Mouse (Mus musculus): ENCODE measurements around the gene Heatr1.
"Not testable (repeated sequence)": the region's sequence is repeated elsewhere in the genome, so short reads cannot be mapped to it uniquely, and the experiment has no call there.

The Heatr1 gene

GRCm38 (mm10) chr13:12454686-12455390, 60.0 kb downstream of the Heatr1 start:
- CTCF ChIA-PET, result no interaction called here

- CTCF ChIA-PET, result no interaction called here
These were observed 61.9 kb downstream of the Heatr1 start for GRCm38 (mm10) chr13:12456711-12457110.

GRCm38 (mm10) chr13:12460443-12460842, 65.6 kb downstream of the Heatr1 start:
- CTCF ChIA-PET, result no interaction called here

GRCm38 (mm10) chr13:12460881-12461729, 66.3 kb downstream of the Heatr1 start:
- CTCF ChIA-PET, result no interaction called here

- CTCF ChIA-PET, result interaction anchor here (1.1 kb wide), 1 partner anchor 107 kb away, joined by 4 read pairs; no protein-coding TSS in a partner anchor
These were observed 66.9 kb downstream of the Heatr1 start for GRCm38 (mm10) chr13:12461730-12462119.

GRCm38 (mm10) chr13:12462623-12463022, 67.8 kb downstream of the Heatr1 start:
- CTCF ChIA-PET, result interaction anchor here (0.6 to 1.1 kb wide), 3 partner anchors 97 to 254 kb away, joined by 3 to 7 read pairs (median 4); no protein-coding TSS in a partner anchor

- CTCF ChIA-PET, result not testable (repeated sequence)
These were observed 69.3 kb downstream of the Heatr1 start for GRCm38 (mm10) chr13:12464159-12464558.

GRCm38 (mm10) chr13:12464844-12465243, 70.0 kb downstream of the Heatr1 start, which contains the start of gene Lgals8:
TSS of gene Lgals8 (minus strand) at chr13:12464944.
- CTCF ChIA-PET, result no interaction called here

- CTCF ChIA-PET, result no interaction called here
These were observed 73.7 kb downstream of the Heatr1 start for GRCm38 (mm10) chr13:12468488-12468887.

GRCm38 (mm10) chr13:12473724-12474378, 79.0 kb downstream of the Heatr1 start:
- CTCF ChIA-PET, result interaction anchor here (0.9 to 2.0 kb wide), 4 partner anchors 65 to 206 kb away, joined by 3 to 9 read pairs (median 5); no protein-coding TSS in a partner anchor

- CTCF ChIA-PET, result interaction anchor here (0.5 to 2.0 kb wide), 4 partner anchors 52 to 114 kb away, joined by 3 to 9 read pairs (median 4); no protein-coding TSS in a partner anchor
These were observed 80.4 kb downstream of the Heatr1 start for GRCm38 (mm10) chr13:12475239-12475638.

- CTCF ChIA-PET, result no interaction called here
These were observed 82.1 kb downstream of the Heatr1 start for GRCm38 (mm10) chr13:12476886-12477285.

GRCm38 (mm10) chr13:12478301-12478700, 83.5 kb downstream of the Heatr1 start:
- CTCF ChIA-PET, result no interaction called here

GRCm38 (mm10) chr13:12479802-12480201, 85.0 kb downstream of the Heatr1 start:
- CTCF ChIA-PET, result no interaction called here

GRCm38 (mm10) chr13:12485197-12485596, 90.4 kb downstream of the Heatr1 start:
- CTCF ChIA-PET, result interaction anchor here (0.7 kb wide), 1 partner anchor 68 kb away, joined by 3 read pairs; no protein-coding TSS in a partner anchor

GRCm38 (mm10) chr13:12485640-12486039, 90.8 kb downstream of the Heatr1 start:
- CTCF ChIA-PET, result interaction anchor here (0.7 kb wide), 1 partner anchor 67 kb away, joined by 3 read pairs; no protein-coding TSS in a partner anchor

Data from spleen, embryonic (tissue).